Mouse (Mus musculus) heart, postnatal 14 days (tissue): ENCODE data around the gene Terf2ip. TPM values are rescaled to one million over a fixed set of nuclear protein-coding genes. Genes with fewer than 3 reads are reported as not detected.

ENCODE experiments used
- DNase-seq, 2 experiments: peaks; one replicate each; pipeline ENCODE4 v3.0.0; 2021 to 2022
- intact Hi-C: fragments of 180-260 bp; cut with DNase I; formaldehyde crosslinking; loops from one replicate; pipeline ENCODE4 v1.15.1; 2025
- long read RNA-seq, 2 experiments: library from polyadenylated mRNA; stranded (forward); transcript quantifications; one replicate each; pipeline ENCODE4 v2.0.0; 2021
- total RNA-seq, 2 experiments: library from RNA; stranded (reverse); gene quantifications; 2 replicates each; pipeline ENCODE4 v1.2.3; 2021

Terf2ip gene
- 10 to 100 TPM; 10.9 to 11.9 TPM for total RNA-seq
- long read RNA-seq, experiment 1, transcript Terf2ip-201 (3 exons, 3,560 nt): major isoform, 43 of 45 reads
- long read RNA-seq, experiment 1, partial matches to known transcripts: 0 of 45 reads
- long read RNA-seq, experiment 1, other reads (novel, unspliced or antisense): 1 of 45 reads
- long read RNA-seq, experiment 2, transcript Terf2ip-201 (3 exons, 3,560 nt): major isoform, 38 of 39 reads
- long read RNA-seq, experiment 2, partial matches to known transcripts: 0 of 39 reads
- long read RNA-seq, experiment 2, other reads (novel, unspliced or antisense): 1 of 39 reads

DNA sequence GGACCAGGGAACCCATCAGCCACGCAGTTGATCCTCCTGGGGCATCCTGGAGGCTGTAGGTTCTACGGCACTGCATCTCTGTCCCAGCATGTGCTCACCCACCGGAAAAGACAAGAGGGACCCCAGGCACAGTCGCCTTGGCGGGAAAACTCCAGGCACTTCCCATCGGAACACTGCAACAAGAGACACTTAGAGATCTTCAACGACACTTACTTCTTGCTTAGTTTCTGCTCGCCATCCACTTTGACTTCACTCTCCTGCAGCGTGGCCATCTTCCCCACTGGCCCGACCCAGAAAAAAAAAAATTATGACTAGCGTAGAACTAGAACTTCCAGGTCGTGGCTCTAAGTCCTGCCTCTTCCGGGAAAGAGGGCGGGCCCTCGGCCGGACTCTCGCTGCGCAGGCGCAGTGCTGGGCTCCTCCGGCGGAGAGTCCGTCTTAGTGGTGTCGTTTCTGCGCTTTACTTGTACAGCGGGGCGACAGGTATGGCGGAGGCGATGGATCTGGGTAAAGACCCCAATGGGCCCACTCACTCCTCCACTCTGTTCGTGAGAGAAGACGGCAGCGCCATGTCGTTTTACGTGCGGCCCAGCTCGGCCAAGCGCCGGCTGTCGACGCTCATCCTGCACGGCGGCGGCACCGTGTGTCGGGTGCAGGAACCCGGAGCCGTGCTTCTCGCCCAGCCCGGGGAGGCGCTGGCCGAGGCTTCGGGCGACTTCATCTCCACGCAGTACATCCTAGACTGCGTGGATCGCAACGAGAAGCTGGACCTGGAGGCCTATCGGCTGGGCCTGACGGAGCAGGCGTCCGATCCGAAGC, at the start of gene Terf2ip, which contains the start of gene Kars:
Terf2ip (plus strand) TSS at position 402 of the 819 bp plus-strand sequence.
Kars (minus strand) TSS at position 327 of the 819 bp plus-strand sequence.
- intact Hi-C loops: no loop called here
- peak; percentile 95 for DNase-seq

DNA sequence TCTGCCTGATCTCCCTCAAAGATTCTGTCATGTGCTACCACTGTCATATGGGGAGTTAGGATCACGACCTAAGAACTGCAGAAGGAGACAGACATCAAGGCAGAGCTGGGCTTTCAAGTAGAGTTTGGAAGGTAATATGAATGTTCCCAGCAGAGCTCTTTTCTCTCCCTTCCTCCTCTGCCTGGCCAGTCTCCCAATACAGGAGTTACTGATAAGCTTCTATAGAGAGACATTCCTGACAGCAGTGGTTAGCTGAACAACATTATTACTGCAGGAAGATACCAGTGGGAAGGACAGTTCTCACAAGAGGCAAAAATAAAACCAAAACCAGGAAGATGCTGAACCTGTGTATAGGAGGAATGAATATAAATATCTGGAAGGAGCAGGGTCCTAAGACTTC, 48.6 kb upstream of the Terf2ip start:
- DNase-seq: no peak
- intact Hi-C loops: no loop called here

DNA sequence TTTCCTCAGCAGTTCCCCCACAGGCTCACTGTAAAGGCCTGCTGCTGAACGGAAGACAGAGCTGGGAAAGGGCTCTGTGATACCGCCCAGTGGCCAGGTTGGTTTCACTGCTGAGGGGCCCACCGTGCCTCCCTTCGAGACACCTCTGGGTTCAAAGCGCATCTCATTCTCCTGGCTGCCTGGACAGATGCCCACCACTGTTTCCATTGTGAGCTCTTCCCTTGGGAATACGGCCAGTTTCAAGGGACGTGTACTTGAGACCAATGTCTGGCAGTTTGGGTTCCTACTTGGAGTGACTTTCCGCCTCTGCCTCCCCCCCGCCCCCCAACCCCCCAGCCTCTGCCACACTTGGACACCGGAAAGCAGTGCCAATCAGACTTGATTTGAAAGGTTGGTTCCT, 48.1 kb upstream of the Terf2ip start:
- intact Hi-C loops: no loop called here
- no peak for DNase-seq

DNA sequence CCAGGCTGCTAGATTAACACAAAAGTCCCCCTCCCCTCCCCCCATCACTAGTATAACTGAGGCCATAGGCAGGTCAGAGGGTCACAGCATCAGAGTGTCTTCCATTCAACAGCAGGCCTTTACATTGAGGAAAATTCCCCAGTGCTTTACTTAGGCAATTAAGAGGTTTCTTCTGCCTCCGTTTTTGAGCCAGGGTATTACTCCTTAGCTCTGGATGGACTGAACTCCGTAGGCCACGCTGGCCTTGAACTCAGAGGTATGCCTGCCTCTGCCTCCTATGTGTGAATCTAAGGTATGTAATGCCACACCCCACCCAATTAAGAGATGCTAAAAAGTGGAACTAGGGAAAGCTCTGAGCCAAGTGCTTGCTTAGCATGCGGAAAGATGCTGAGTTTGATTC, 47.7 kb upstream of the Terf2ip start:
- DNase-seq: no peak
- intact Hi-C loops: no loop called here

DNA sequence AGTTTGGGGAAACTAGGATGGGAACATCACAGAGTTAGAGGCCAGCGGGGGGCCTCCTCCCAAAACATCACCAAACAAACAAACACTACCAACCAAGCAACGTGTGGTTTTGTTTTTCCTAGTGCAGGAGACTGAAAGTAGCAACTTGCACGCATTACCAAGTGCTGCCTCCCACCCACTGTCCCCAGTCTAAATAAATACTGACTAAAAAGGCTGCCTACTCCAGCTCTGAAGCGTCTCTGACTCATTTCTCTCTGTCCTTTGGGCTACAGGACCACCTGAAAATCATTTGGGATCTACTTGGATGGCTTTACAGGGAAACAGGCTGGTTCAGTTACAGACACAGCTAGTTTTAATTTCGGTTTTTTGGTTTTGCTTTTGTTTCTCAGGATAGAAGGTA, 46.8 kb upstream of the Terf2ip start:
- intact Hi-C loops: no loop called here
- no peak for DNase-seq

DNA sequence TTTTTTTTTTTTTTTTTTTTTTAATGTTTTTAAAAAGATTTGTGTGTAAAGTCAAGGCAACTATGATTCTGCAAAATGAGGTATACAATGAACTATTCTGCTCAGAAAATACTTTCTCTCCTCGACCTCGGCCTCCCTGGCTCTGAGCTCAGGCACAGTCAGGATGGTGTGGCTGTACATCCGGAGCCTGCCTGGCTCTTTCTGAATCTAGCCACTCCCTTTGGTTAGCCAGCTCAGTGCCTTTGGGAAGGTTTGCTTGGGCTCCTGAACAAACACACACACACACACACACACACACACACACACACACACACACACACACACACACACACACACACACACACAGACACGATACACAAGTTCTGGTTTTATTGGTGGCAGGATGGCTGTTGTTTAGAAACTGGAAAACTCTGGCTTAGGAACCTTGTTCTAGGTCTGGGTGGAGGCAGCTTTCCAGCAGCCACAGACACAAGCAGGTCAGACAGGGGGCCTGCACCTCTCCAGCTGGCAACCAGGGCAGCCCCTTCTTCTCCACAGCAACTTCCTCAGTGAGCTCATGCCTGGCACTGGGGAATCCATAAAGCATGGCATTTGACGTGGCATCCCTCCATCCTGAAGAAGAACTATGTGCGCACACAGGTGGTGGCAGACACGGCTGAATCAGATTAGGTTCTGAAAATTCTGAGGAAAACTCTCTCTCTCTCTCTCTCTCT, 46.2 kb upstream of the Terf2ip start:
- DNase-seq: no peak
- intact Hi-C loops: no loop called here

DNA sequence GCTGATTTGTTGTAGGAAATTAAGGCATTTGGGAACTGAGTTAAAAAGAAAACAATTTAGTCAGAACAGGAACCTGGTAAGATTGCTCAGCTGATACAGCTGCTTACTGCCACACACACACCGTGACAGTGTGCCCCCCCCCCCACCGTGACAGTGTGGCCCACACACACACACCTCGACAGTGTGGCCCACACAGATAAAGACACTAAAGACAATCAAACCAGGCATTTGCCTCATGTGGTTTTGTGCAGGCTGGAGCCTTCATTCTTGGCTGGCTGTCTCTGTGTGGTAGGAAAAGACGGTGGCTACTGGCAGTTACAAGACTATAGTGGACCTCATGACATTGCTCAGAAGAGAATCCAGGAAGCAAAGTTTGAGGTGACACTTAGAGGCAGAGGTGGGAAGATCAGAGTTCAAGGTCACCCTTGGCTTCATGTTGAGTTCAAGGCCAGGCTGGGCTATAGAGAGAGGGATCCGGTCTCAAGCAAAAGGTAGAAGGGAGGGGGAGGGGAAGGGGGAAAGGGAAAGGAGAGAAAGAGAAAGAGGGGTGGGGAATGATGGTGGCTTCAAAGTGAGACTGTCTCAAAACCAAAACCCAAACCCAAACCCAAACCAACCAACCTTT, 43.8 kb upstream of the Terf2ip start:
- no peak for DNase-seq
- intact Hi-C loops: no loop called here

DNA sequence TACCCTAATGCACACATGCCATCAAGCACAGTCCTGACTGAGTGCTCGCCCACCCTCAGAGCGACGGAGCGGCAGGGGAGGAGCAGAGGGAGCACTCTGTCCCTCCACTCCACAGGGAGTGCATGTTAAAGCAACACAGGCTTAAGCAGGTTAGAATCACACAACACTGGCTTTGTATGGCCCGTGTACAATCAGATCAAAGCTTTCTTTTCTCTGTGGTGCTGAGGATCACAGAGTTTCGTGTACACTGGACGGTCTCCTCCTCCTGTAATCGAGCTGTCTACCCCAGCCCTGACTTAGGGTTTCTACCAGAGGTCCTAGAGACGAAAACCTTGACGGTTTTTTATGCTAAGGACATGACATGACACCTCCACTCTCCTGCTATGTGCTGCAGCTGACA, 42.7 kb upstream of the Terf2ip start:
- no peak for DNase-seq
- intact Hi-C loops: no loop called here

DNA sequence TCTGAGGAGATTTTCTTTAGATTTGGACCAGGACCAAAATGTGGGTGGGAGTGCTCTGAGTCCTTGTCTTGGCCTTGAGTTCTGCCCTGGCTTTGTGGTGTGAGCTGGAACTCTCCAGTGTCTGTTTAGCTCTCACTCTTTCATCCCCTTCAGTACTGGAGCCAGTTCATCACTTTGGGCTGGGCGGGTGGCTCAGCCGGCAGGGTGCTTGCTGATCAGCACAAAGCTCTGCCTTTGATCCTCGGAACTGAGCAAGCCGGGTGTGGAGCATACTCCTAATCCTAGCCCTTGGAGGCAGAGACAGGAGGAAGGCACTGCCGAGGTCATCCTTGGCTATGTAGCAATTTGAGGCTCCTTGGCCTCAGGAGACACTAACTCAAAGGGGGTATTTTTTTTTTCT, 42.2 kb upstream of the Terf2ip start:
- DNase-seq: no peak
- intact Hi-C loops: no loop called here

DNA sequence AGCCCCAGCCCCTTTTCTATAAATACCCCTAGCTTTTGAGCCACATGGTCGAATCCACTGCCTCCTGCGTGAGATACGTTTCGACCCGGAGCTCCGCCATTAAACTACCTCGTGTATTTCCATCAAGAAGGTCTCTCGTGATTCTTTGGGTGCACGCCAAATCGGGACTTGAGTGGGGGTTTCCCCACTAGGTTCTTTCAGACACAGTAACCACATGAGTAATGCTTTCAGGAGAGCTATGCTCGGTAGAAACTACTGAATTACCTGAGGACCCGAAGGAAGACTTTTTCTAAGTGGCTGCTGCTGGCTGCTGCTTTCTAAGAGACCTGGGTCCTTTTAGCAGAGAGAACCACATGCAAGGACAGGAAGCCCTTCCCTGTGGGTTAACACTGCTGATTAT, 37.1 kb upstream of the Terf2ip start:
- no peak for DNase-seq
- intact Hi-C loops: no loop called here

DNA sequence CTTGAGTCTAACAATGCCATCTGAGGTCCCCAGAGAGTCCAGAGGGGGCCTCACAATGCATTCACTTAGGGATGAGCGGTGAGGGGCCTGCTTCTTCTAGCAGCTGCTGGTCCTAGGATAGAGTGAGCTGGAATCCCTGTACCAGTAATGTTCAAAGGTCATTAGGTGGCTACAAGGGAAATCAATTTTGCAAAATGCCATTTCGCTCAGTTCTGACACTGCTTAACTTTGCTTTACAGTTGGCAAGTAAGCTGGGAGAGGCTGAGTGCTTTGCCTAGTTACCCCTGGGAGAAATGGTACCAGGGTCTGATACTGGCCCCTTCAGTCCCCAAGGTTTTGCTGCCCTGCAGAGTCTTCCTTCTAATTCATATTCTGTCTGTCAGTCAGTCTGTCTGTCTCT, 35.5 kb upstream of the Terf2ip start:
- intact Hi-C loops: no loop called here
- no peak for DNase-seq

DNA sequence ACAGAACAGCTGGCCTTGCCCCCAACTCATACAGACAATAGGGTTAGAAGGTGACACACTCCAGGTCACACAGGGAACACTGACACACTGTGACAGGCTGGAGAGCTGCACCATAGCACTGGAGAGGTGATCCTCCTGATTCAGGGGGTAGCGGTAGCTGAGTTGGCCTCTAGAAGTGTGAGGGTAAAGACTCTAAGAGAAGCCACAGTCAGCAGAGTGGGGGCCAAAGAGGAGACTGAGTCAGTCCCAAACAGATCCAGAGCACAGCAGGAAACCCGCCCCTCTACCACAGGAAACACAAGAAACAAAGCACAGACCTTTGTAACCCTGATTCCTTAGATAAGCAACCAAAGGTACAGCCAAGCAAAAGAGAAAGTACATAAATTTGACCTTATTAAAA, 34.9 kb upstream of the Terf2ip start:
- intact Hi-C loops: no loop called here
- DNase-seq: no peak

DNA sequence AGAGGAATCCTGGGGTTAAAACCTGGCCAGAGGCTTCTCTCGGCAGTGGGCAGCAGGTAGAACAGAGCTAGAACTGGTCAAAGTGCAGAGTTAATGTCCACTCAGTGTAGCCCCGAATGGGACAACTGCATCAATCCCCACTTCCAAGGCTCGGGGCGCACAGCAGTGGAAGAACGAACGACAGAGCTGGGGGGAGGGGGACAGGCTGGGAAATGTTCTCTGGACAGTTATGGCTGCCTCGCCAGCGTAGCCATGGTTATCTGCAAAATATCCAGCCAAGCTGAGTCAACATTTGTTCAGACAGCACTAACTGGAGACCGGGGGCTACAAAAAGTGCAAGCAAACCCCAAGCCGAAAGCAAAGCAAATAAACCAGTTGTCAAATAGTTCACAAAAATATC, 33.1 kb upstream of the Terf2ip start:
- intact Hi-C loops: no loop called here
- DNase-seq: no peak

DNA sequence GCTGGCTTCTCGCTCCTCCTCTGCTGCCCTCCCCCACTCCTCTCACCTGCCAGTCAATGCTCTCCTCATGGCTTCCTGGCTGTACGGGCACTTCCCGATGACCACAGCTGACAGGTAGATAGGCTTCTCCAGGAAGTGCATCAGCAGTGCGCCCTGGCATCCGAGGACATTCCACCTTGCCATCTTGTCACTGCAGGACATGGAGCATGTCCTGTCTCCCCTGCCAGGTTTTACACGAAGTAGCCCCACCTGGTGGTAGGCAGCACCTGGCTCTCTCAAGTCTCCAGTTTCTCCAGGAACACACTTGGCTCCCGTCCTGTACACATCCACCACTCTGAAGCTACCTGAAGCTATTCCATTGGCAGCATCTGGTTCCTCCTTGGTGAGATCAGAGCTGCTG, 29.1 kb upstream of the Terf2ip start:
- DNase-seq: no peak
- intact Hi-C loops: no loop called here

DNA sequence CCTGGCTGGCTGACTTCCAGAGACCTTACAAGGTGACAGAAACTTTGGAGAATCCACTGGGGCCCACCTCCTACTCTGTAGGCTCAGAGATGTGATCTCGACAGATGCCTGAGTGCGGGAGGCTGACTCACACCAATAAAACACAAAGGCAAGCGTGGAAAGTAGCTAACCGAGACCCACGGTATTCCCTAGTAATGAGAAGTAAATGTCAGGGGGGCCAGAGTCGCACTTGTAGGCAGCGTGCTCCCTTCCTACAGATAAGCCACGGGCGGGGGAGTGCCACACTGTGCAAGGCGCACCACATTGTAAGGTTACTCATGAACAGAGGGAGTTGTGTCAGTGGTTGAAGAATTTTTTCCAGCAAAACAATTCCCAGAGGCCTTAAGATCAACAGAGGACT, 26.7 kb upstream of the Terf2ip start:
- no peak for DNase-seq
- intact Hi-C loops: no loop called here

DNA sequence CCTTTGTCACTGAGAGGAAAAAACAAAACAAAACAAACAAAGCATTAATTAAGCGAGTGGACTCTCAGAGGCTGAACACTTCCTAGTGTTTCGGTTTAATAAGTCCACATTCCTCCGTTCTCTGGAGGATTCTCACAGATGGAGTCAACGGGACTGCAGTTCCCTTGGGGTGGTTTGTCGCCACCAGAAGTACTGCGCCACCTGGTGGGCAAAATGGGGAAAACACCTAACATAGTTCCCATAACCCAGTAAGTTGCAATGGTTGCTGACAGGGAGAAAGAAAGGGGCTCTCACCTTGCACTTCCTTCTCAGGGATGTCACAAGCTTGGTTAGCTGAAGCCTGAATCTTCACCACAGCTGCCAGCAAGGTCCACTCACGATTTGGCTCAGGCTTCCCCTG, 21.3 kb upstream of the Terf2ip start:
- intact Hi-C loops: loop anchor here (1.0 kb wide), 1 partner anchor 109 kb away; no protein-coding TSS in a partner anchor
- DNase-seq: peak; percentile 77 to 88

DNA sequence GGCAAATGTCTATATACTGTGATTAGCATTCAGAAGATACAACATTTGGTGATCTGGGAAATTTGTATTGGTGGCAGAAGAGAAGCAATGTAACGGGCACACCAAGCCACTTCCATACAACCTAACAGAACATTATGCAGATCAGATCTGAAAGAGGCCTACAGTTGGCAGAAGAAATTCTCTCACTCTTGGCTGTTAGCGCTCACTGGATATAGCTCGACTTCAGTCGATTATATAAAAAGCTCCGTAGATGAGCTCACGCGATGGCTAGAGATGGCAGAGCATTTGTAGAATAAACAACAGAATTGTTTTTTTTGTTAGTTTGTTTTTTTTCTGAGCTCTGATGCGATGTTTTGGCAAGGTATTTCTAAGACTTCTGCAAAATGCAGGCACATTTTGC, 19.9 kb upstream of the Terf2ip start:
- no peak for DNase-seq
- intact Hi-C loops: no loop called here

DNA sequence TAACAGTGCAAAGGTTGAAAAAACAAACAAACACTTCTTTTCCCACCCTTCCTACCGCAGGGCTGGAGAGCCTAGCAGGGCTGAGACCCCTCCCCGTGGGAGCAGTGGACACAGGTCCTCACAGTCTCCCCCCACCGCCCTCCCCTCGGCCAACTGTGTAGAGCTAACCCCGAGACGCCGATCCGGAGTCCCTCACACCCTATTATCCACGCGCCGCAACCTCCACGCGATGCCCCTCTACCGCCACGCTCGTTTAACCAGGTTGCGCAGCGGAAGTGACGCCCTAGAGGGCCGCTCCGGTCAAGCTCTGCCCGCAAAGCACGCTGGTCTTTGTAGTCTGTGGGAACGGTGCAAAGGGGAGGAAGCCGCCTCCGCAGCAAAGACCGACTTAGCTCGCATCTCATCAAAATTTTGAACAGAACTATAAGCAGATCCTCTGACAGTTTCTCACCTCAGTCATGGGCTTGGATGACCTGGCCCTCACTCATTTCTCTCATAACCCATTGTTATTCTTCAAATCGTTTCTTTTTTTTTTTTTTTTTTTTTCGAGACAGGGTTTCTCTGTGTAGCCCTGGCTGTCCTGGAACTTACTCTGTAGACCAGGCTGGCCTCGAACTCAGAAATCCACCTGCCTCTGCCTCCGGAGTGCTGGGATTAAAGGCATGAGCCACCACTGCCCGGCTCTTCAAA, 19.0 kb upstream of the Terf2ip start, which contains the start of gene Adat1:
Adat1 (minus strand) TSS at position 290 of the 690 bp plus-strand sequence.
- DNase-seq: peak; percentile 81 to 89
- intact Hi-C loops: loop anchor here (2.0 kb wide), 1 partner anchor 51 kb away; the partner anchor contains the start of gene Gabarapl2

DNA sequence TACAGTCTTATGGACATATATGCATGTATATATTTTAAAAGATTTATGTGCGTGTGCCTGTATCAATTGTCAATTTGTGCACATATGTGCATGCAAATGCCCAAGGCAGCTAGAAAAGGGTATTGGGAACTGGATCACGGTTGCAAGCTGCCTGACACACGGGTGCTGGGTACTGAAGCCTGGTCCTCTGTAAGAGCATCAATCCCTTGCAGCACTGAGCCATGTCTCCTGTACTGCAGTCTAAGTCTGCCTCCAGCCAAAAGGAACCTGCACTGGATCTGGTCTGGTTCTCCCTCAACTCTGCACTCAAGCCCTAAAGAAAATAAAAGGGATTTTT, 18.5 kb upstream of the Terf2ip start:
- DNase-seq: no peak
- intact Hi-C loops: loop anchor here (2.0 kb wide), 1 partner anchor 52 kb away; the partner anchor contains the start of gene Gabarapl2

DNA sequence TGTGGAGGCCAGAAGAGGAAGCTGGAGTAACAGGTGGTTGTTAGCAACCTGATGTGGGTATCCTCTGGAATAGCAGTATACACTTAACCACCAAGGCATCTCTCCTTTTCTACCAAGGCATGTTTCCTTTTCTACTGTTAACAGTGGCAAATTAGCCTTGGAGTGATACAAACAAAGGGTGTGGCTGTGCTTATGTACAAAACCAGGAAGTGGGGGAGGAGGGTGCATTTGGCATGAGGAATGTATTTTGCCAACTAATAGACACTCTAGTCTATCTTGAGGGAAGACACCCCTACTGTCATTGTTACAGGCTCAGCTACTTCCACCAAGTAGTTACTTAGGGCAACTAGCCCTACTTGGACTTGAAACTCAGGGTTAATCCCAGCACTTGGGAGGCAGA, 6.4 kb upstream of the Terf2ip start:
- DNase-seq: no peak
- intact Hi-C loops: no loop called here
